Mouse (Mus musculus) layer of hippocampus, adult 9-11 months (tissue): ENCODE measurements around the gene A4gnt.
"Not testable (repeated sequence)": the region's sequence is repeated elsewhere in the genome, so short reads cannot be mapped to it uniquely, and the experiment has no call there.

ENCODE experiments used
- DNase-seq: peaks from one replicate; pipeline ENCODE4 v3.0.0; 2022

Gene A4gnt

DNA sequence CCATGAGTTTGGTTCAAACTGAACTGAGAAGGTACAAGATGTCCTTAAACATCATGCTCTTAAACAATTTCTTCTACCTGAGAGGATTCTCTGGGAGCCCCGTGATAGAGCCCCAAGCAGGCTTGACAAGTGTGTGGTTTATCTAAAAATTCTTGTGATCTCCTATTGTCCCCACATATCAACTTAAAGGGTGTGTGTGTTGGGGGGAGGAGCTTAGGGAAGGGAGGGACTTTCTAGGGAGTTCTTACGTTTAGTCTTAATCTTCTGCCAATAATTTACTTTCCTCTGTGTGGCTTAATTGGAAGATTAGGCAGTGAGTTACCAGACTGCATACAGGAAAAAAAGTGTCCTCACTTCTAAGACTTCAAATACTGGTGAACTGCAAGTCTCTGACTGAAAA lies at the start of gene A4gnt:
Gene A4gnt (plus strand): TSS at position 301 of the 400 bp plus-strand sequence.
- DNase-seq = no peak

GRCm38 (mm10) chr9:99563714-99564113 lies 48.6 kb upstream of the A4gnt start:
- peak; percentile 32 for DNase-seq

GRCm38 (mm10) chr9:99568023-99568346 lies 44.3 kb upstream of the A4gnt start:
- DNase-seq = no peak

DNA sequence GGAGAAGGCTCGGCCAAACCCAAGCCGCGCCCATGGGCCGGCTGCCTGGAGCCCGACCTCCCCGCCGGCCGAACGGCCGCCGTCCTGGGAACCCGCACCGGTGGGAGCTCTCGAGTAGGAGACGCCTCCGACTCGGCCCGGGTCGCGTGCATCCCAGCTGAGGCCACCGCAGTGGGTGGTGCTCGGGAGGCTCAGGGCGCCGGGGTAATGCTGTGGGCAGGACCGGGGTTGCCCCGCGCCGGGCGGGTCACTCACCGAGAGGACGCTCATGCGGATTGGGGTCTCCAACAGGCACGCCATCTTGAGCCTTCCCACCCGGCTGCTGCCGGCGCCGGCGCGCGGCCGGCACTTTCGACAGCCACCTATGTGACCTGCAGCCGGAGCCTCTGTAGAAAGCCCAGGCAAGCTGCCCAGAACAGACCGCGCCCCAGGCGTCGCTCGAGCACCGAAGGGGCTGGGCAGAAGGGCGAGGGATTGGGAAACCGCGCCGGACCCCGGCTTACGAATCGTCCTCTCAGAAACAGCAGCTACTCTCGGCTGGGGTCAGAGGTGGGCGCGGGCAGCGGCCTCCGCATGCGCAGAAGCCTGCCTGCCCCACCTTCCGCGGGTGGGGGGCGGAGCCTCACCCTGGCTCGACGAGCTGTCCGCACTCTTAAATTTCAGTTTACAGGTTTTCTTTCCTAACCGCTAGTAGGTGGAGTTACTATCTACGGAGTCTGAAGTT lies 43.8 kb upstream of the A4gnt start, which contains the start of gene Armc8:
Gene Armc8 (minus strand): TSS at position 553 of the 724 bp plus-strand sequence.
- peak; percentile 91 for DNase-seq

- DNase-seq = peak; percentile 16
These were observed 43.3 kb upstream of the A4gnt start for GRCm38 (mm10) chr9:99569071-99569397.

DNA sequence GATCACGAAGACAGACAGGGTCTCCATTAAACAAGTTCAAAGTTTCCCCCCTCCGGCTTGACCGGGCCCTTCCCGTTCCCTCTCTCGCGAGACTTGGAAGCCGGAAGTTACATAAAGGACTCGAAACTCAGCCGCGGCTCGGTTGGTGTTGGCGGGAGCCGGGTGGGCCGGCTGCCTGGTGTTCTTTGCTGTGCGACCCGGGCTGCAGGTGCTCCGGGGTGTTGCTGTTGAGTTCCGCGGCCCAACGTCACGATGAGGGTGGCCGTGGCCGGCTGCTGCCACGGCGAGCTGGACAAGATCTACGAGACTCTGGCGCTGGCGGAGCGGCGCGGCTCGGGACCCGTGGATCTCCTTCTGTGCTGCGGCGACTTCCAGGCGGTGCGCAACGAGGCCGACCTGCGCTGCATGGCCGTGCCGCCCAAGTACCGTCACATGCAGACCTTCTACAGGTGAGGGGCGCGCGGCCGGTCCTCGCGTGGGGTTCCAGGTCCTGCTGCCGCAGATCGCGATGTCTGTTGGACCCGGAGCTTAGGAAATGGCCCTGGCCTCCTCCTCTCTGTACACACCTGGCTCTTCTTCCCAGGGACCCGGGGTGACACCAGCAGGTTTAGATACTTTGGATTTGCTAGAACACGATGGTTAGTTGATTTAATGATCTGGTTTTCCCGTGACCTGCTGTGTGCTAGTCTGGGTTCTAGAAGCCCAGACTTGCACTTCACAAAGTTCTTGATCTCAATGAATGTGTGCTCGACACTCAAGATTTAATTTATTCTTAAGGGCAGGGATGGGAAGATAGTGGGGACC lies 36.4 kb upstream of the A4gnt start, which contains the start of gene Dbr1:
Gene Dbr1 (plus strand): TSS at position 123 of the 804 bp plus-strand sequence.
- peak; percentile 94 for DNase-seq

DNA sequence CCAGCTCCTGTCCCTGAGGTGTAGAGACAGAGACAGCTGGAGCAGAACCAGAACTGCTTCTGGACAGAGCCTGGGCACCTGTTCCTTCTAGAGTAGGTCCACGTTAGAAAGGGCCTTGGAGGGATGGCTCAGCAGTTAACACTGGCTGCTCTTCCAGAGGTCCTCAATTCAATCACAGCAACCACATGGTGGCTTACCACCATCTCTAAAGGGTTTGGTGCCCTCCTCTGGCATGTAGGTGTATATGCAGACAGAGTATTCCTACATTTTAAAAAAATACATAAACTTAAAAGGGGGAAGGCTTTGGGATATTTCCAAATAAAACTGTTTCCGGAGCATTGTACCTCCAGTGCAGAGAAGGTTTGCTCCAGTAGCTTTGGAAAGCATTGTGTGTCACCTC lies 31.6 kb upstream of the A4gnt start:
- no peak for DNase-seq

GRCm38 (mm10) chr9:99587505-99588202 lies 24.6 kb upstream of the A4gnt start:
- no peak for DNase-seq

DNA sequence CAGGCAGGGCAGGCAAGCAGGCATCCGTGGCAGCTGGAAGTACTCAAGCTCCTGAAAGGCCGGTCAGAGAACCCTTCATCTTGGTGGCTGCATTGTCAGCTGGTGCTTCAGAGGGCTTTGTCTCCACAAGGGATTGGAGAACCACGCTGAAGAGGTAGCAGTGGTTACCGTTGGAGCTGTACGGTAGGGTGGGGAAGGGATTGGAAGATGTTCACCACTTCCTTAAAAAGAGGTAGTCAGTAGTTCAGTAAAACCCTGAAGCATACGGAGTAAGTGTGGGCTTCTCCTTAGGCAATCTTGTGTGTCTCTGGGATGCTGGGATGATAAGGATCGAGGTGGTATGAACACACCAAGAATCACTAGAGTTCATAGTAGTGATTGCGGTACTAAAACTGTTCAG lies 21.2 kb upstream of the A4gnt start:
- DNase-seq = no peak

- not testable (repeated sequence) for DNase-seq
These were observed 13.2 kb upstream of the A4gnt start for GRCm38 (mm10) chr9:99599127-99599526.

GRCm38 (mm10) chr9:99603566-99603965 lies 8.7 kb upstream of the A4gnt start:
- DNase-seq = no peak

- DNase-seq = no peak
These were observed 7.4 kb downstream of the A4gnt start for GRCm38 (mm10) chr9:99619688-99620087.

GRCm38 (mm10) chr9:99620196-99620595 lies 7.9 kb downstream of the A4gnt start:
- DNase-seq = no peak

GRCm38 (mm10) chr9:99622034-99622433 lies 9.7 kb downstream of the A4gnt start:
- DNase-seq = no peak

GRCm38 (mm10) chr9:99622966-99623365 lies 10.7 kb downstream of the A4gnt start:
- no peak for DNase-seq

- no peak for DNase-seq
These were observed 11.8 kb downstream of the A4gnt start for GRCm38 (mm10) chr9:99624117-99624516.

GRCm38 (mm10) chr9:99628581-99628980 lies 16.3 kb downstream of the A4gnt start:
- DNase-seq = no peak

GRCm38 (mm10) chr9:99629281-99630011 lies 17.1 kb downstream of the A4gnt start, which contains the start of gene Dzip1l:
Gene Dzip1l, plus strand, starts transcription at chr9:99629496.
- peak; percentile 62 for DNase-seq

DNA sequence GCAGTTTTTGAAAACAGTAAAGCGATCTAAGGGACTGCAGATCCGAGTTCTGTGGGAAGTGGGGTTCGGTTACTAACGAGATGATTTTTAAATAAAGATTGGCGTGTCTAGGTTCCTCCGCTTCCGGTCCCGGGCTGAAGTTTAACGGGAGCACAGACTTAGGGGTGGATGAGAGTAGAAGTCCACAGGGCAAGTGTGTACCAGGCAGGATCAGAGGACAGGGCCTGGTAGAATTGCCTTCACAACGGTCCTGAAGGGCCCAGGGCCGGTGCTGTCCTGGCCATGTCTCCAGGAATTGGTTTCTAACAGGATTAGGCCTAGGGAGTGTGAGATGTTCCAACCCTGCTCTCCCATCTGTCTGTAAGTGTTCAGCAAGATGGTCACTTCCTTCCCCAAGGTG lies 17.8 kb downstream of the A4gnt start:
- DNase-seq = no peak

DNA sequence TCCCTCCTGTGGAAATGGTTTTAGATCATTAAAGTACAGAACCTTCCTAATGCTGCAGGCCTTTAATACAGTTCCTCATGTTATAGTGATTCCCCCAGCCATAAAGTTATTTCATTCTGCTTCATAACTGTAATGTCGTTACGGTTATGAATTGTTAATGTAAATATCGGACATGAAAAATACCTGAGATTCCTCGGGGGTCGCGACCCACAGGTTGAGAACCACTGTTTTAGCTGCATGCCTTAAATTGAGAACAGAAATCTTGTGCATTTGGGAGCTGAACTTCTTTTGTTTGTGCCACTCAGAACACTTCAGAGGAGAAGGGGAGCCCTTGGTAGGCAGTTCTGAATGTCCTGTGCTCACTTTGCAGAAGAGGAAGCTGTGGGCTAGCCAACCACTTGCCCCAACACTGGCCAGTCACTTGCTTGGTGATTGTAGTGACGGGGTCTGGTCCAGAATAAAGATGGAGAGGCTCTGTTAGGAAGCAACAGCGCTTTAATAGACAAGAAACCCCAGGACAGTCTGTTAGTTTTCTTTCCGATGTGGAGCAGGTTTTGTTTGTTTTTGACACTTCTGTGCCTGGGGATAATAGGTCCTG lies 18.3 kb downstream of the A4gnt start:
- peak; percentile 19 for DNase-seq

- no peak for DNase-seq
These were observed 19.5 kb downstream of the A4gnt start for GRCm38 (mm10) chr9:99631781-99632180.

- DNase-seq = no peak
These were observed 20.0 kb downstream of the A4gnt start for GRCm38 (mm10) chr9:99632264-99632663.
